Mouse (Mus musculus): ENCODE measurements around the gene Fabp2. TPM values are rescaled to one million over a fixed set of nuclear protein-coding genes. Genes with fewer than 3 reads are reported as not detected.
A peak's percentile ranks its signal among the peaks of the same experiment; 100 is the strongest.

Gene Fabp2
- total and polyA plus RNA-seq, 2 experiments from 2014 or later: not detected

DNA sequence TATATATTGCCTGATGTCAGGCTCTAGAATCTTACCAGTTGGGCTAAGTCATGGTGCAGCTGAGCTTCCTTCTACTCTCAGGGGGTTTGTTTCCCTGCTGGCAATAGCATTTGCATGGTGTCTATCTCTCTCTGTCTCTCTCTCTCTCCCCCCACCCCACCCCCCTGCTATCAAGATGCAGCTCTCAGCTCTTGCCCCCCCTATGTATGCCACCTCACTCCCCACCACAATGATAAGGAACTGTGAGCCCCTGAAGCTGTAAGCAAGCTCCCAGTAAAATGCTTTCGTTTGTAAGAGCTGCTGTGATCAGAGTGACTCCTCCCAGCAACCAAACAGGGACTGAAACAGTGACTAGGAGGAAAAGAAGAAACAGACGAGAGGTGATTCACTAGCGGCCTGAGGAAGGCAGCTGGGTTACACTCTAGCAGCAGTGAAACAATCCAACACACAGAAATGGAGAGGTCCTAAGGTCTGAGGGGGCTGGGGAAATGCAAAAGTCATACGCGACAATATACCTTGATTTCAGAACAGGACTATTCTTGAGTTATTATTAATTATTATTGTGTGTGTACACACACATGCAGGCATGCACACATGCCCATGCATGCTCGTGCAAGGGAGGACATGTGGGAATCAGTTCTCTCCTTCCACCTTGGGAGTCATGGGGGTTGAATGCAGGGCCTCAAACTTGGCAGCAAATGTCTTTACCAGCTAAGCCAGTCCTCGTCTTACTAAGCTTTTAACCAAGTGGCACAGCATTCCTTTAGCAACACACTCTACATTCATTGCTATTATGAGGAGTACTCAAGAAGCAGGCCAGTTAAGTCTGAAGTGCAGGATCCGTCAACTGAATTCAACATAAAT, 25.9 kb downstream of the Fabp2 start:
- no peaks in the 10 kb centered on the region for H3K9me3 ChIP-seq (replicated peaks; ENCODE audit: control insufficient read depth, low read length)
- H3K27me3 ChIP-seq (ENCODE audit: control insufficient read depth, insufficient read depth, low read length): no peaks in the 10 kb centered on the region
- TF ChIP-seq EP300 (IDR thresholded peaks at IDR 0.05; ENCODE audit: low read depth) (no peak), CTCF (IDR thresholded peaks at IDR 0.05; ENCODE audit: low read depth) (no peak)
- no peak overlapping the region for H3K4me2 ChIP-seq (ENCODE audit: low read depth, low read length)
- DNase-seq (ENCODE audit: low spot score) (no peak), ATAC-seq (ENCODE audit: insufficient read depth, low read depth) (no peak)
- H3K27ac ChIP-seq (ENCODE audit: low read depth): no peak overlapping the region
- H3K9ac ChIP-seq (replicated peaks; ENCODE audit: low read depth, low read length): no peak overlapping the region
- 50% methylated on average over 8 of the region's 8 CpGs for WGBS
- no peak overlapping the region for H3K4me3 ChIP-seq (ENCODE audit: low read depth, low read length)
- no peaks in the 10 kb centered on the region for H3K4me1 ChIP-seq (ENCODE audit: control insufficient read depth, insufficient read depth)
- no peaks in the 10 kb centered on the region for H3K36me3 ChIP-seq (replicated peaks; ENCODE audit: control insufficient read depth, insufficient read depth, low read length)

DNA sequence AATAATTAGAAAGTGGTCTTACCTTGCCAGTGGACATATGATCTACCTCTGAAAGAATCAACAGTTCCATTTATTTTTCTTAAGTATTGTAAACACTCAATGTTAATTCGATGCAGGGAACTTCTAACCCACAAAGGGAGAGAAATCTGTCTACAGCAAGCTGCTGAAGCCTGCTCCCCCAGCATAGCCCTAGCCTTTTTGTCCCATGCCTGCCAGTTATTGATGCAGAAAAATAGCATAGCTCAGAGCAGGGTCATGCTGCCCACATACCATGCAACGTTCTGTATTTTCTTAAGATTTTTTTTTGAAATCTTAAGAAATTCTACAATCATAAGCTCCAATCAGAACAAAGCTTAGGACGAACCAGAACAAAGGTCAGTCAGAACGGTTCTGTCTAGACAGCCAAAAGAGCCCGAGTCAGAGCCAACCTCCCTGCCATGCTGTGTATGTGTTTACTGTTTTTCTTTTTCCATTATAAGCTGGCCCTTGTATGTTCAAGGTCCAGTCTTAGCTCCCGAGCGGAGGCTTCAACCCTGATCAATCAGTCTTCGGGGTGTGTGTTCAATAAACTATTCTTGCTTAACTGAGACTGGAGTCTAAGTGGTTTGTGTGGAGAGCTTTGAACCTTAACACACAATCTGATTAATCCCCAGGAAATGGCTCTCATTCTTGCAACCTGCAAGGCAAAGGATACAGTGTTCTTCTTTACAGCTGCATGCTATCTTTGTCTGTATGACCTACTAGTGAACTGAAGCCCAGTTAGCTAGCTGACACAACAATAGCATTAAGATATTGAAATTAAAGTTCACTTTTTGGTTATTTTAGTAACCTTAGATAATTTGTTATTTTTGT, 27.0 kb downstream of the Fabp2 start:
- no peaks in the 10 kb centered on the region for H3K4me1 ChIP-seq (ENCODE audit: control insufficient read depth, insufficient read depth)
- no peak for TF ChIP-seq CTCF (IDR thresholded peaks at IDR 0.05; ENCODE audit: low read depth)
- no peak for TF ChIP-seq EP300 (IDR thresholded peaks at IDR 0.05; ENCODE audit: low read depth)
- H3K4me3 ChIP-seq (ENCODE audit: low read depth, low read length): no peak overlapping the region
- H3K27ac ChIP-seq (ENCODE audit: low read depth): no peak overlapping the region
- no peaks in the 10 kb centered on the region for H3K27me3 ChIP-seq (ENCODE audit: control insufficient read depth, insufficient read depth, low read length)
- H3K36me3 ChIP-seq (replicated peaks; ENCODE audit: control insufficient read depth, insufficient read depth, low read length): no peaks in the 10 kb centered on the region
- H3K4me2 ChIP-seq (ENCODE audit: low read depth, low read length): no peak overlapping the region
- DNase-seq (ENCODE audit: low spot score) (no peak), ATAC-seq (ENCODE audit: insufficient read depth, low read depth) (no peak)
- no peaks in the 10 kb centered on the region for H3K9me3 ChIP-seq (replicated peaks; ENCODE audit: control insufficient read depth, low read length)
- no peak overlapping the region for H3K9ac ChIP-seq (replicated peaks; ENCODE audit: low read depth, low read length)
- 81% methylated on average over 8 of the region's 8 CpGs for WGBS

DNA sequence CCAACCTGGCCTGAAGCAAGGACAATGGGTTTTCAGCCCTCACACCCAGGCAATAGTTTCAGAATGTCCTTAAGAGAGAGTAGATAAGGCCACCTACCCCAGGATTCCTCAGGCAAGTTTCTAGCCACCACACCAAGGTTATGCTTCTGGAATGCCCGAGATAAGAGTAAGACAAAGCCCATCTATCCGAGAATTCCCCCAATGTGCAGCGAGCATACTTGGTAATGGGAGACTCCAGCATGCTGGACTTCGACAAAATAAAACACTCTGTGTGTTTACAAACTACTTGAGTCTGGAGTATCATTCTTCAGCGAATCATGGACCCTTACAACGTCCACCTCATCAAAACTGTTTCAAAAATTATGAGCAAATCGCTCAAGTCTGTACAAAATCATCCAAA, 28.3 kb downstream of the Fabp2 start:
- WGBS: 41% methylated on average over 7 of the region's 7 CpGs
- Histone ChIP-seq H3K36me3 (replicated peaks; ENCODE audit: control insufficient read depth, insufficient read depth, low read length) (no peaks in the 10 kb centered on the region), H3K9ac (replicated peaks; ENCODE audit: low read depth, low read length) (no peak overlapping the region), H3K9me3 (replicated peaks; ENCODE audit: control insufficient read depth, low read length) (no peaks in the 10 kb centered on the region), H3K27ac (ENCODE audit: low read depth) (no peak overlapping the region), H3K4me1 (ENCODE audit: control insufficient read depth, insufficient read depth) (no peaks in the 10 kb centered on the region), H3K27me3 (ENCODE audit: control insufficient read depth, insufficient read depth, low read length) (no peaks in the 10 kb centered on the region), H3K4me3 (ENCODE audit: low read depth, low read length) (peak overlapping the region; percentile 73; the same call in 1 of the 2 replicates), H3K4me2 (ENCODE audit: low read depth, low read length) (peak overlapping the region; percentile 69)
- TF ChIP-seq CTCF (IDR thresholded peaks at IDR 0.05; ENCODE audit: low read depth) (no peak), EP300 (IDR thresholded peaks at IDR 0.05; ENCODE audit: low read depth) (no peak)
- no peak for ATAC-seq (ENCODE audit: insufficient read depth, low read depth)
- no peak for DNase-seq (ENCODE audit: low spot score)

DNA sequence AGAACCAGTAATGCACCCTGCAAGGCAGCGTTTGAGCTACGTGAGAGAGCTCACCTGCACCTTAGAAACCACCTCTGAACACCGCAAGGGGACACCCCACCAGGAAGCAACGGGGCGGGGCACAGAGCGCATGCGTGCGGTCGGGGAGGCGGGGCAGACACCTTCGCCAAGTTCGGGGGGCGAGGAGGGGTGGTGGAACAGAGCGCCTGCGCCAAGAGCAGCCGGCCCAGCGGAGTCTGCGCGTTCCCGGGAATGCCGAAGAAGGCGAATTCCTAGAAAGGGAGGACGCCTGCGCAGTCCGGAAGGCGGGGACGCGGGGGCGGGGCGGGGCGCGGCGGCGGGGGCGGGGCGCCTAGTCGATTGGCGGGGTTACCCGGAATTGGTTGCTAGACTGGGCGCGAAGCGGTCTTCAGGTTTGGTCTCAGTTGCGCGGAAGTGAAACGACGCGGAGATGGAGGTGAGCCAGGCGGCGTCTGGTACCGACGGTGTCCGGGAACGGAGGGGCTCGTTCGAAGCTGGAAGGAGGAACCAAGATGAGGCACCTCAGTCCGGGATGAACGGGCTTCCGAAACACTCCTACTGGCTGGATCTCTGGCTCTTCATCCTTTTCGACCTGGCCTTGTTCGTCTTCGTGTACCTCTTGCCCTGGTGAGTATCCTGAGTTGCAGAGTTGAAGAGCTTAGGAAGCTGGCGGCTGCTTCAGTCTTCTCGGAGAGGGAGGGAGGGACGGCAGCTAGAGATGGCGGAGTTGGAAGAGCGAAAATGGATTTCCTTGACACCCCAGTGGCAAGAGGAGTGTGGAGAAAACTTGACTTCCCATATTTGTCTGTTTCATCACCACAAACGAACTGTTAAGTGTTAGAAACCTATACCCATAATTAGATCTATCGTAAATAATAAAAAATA, 29.4 kb downstream of the Fabp2 start, which contains the start of gene 1810037I17Rik:
TSS of gene 1810037I17Rik (plus strand) at position 195 of the 906 bp plus-strand sequence.
- Histone ChIP-seq H3K4me2 (ENCODE audit: low read depth, low read length) (peak within 1 kb of the TSS; percentile 69), H3K4me3 (ENCODE audit: low read depth, low read length) (peak within 1 kb of the TSS; percentile 73), H3K27me3 (ENCODE audit: control insufficient read depth, insufficient read depth, low read length) (no peaks in the 10 kb centered on the region), H3K9ac (replicated peaks; ENCODE audit: low read depth, low read length) (peak within 1 kb of the TSS; percentile 71), H3K4me1 (ENCODE audit: control insufficient read depth, insufficient read depth) (no peaks in the 10 kb centered on the region), H3K27ac (ENCODE audit: low read depth) (peak within 1 kb of the TSS; percentile 87), H3K36me3 (replicated peaks; ENCODE audit: control insufficient read depth, insufficient read depth, low read length) (no peaks in the 10 kb centered on the region), H3K9me3 (replicated peaks; ENCODE audit: control insufficient read depth, low read length) (no peaks in the 10 kb centered on the region)
- ATAC-seq (ENCODE audit: insufficient read depth, low read depth) (peak; percentile 99), DNase-seq (ENCODE audit: low spot score) (peak; percentile 96)
- peak; percentile 31 for TF ChIP-seq CTCF (IDR thresholded peaks at IDR 0.05; ENCODE audit: low read depth)
- no peak for TF ChIP-seq EP300 (IDR thresholded peaks at IDR 0.05; ENCODE audit: low read depth)
- under 1% methylated on average over 68 of the region's 68 CpGs for WGBS

DNA sequence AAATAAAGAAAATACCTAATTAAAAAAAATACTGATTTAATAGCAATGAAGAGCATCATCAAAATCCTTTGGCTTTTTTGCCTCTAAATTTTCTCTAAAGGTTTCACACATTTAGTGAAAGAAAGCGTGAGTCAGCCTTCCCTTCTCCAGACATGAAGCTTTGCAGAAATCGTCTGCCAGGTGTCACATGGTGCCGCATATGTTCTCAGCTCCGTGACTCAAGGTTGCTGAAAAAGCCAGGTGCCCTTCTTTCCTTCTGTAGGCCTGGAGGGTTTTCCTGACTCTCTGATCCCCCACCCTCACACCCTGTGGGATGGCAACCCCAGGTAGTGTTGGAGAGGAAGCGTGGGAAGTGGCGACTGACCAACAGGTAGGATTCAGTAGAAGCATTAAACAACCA, 34.9 kb downstream of the Fabp2 start:
- H3K4me3 ChIP-seq (ENCODE audit: low read depth, low read length): no peak overlapping the region
- H3K36me3 ChIP-seq (replicated peaks; ENCODE audit: control insufficient read depth, insufficient read depth, low read length): no peaks in the 10 kb centered on the region
- H3K9ac ChIP-seq (replicated peaks; ENCODE audit: low read depth, low read length): no peak overlapping the region
- 89% methylated on average over 6 of the region's 6 CpGs for WGBS
- H3K4me1 ChIP-seq (ENCODE audit: control insufficient read depth, insufficient read depth): no peaks in the 10 kb centered on the region
- DNase-seq (ENCODE audit: low spot score) (no peak), ATAC-seq (ENCODE audit: insufficient read depth, low read depth) (no peak)
- no peak overlapping the region for H3K27ac ChIP-seq (ENCODE audit: low read depth)
- no peaks in the 10 kb centered on the region for H3K9me3 ChIP-seq (replicated peaks; ENCODE audit: control insufficient read depth, low read length)
- no peak for TF ChIP-seq CTCF (IDR thresholded peaks at IDR 0.05; ENCODE audit: low read depth)
- TF ChIP-seq EP300 (IDR thresholded peaks at IDR 0.05; ENCODE audit: low read depth): no peak
- H3K27me3 ChIP-seq (ENCODE audit: control insufficient read depth, insufficient read depth, low read length): no peaks in the 10 kb centered on the region
- H3K4me2 ChIP-seq (ENCODE audit: low read depth, low read length): no peak overlapping the region
